Mouse (Mus musculus): ENCODE results near the gene Aplp1.

DNA sequence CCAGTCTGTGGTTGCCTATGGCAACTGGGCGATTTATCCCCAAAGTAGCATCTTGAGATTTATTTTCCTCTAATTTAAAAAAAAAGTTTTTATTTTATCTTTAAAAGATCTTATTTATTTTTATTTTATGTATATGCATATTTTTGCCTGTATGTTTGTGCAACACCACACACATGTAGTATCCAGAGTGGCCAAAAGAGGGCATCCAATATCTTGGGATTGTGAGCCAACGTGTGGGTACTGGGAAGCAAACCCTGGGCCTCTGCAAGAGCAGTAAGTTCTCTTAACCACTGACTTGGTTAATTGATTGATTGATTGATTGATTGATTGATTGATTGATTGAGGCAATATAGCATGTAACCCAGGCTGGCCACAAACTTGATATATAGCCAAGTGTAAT, 50.5 kb downstream of the Aplp1 start:
- TF ChIP-seq CTCF (IDR thresholded peaks at IDR 0.05; ENCODE audit: control insufficient read depth, insufficient read depth, insufficient read length) (no peak), FOSL1 (IDR thresholded peaks at IDR 0.05; ENCODE audit: insufficient read depth, low read length, poor library complexity, severe bottlenecking) (no peak)

All from C2C12 (cell line).